Mouse (Mus musculus) gastrocnemius, adult 2 months (tissue): ENCODE measurements at regions not wholly inside any gene's neighbourhood (a gene's known extent, or its start where the extent isn't known, plus 50 kb on each side); places are given as distances from the start of the nearest gene placed in this dataset.

ENCODE experiments used
- DNase-seq: peaks from one replicate; pipeline ENCODE4 v3.0.0; 2022
- H3K27ac ChIP-seq: fragments of 200-600 bp; 2 replicates; pipeline ENCODE4 v1.8.1; 2022; ENCODE audit warnings: mild to moderate bottlenecking
- H3K4me3 ChIP-seq: fragments of 200-600 bp; 2 replicates; pipeline ENCODE4 v1.8.1; 2022; ENCODE audit warnings: mild to moderate bottlenecking, moderate library complexity
- CTCF ChIP-seq: fragments of 200-600 bp; IDR thresholded peaks from 2 replicates; pipeline ENCODE4 v1.8.1; 2022; ENCODE audit warnings: antibody characterized with exemption, mild to moderate bottlenecking, moderate library complexity
- intact Hi-C: fragments of 180-260 bp; cut with DNase I; formaldehyde crosslinking; loops from one replicate; pipeline ENCODE4 v1.15.1; 2025

- DNase-seq = no peak
- intact Hi-C loops = no loop called here
- no peak overlapping the region for H3K27ac ChIP-seq
- no peak overlapping the region for H3K4me3 ChIP-seq
- TF ChIP-seq CTCF = no peak
Observed at GRCm38 (mm10) chr3:34474126-34474525, 176.1 kb upstream of the Sox2 start.

GRCm38 (mm10) chr3:34470721-34471120, 179.5 kb upstream of the Sox2 start:
- TF ChIP-seq CTCF = no peak
- Histone ChIP-seq H3K4me3 (no peak overlapping the region), H3K27ac (no peak overlapping the region)
- intact Hi-C loops = no loop called here
- no peak for DNase-seq

GRCm38 (mm10) chr3:34469946-34470345, 180.3 kb upstream of the Sox2 start:
- no peak overlapping the region for H3K27ac ChIP-seq
- no peak for DNase-seq
- TF ChIP-seq CTCF = no peak
- no peak overlapping the region for H3K4me3 ChIP-seq
- intact Hi-C loops = no loop called here

- no peak for DNase-seq
- no peak overlapping the region for H3K27ac ChIP-seq
- intact Hi-C loops = no loop called here
- H3K4me3 ChIP-seq = no peak overlapping the region
- TF ChIP-seq CTCF = no peak
Observed at GRCm38 (mm10) chr3:34466312-34466711, 183.9 kb upstream of the Sox2 start.

- no peak for TF ChIP-seq CTCF
- no peak for DNase-seq
- Histone ChIP-seq H3K27ac (no peak overlapping the region), H3K4me3 (no peak overlapping the region)
- intact Hi-C loops = no loop called here
Observed at GRCm38 (mm10) chr3:34465040-34465831, 185.0 kb upstream of the Sox2 start.

- H3K4me3 ChIP-seq = no peak overlapping the region
- no peak overlapping the region for H3K27ac ChIP-seq
- no peak for TF ChIP-seq CTCF
- DNase-seq = no peak
- intact Hi-C loops = no loop called here
Observed at GRCm38 (mm10) chr3:34458766-34459165, 191.4 kb upstream of the Sox2 start.

GRCm38 (mm10) chr3:34457821-34458220, 192.4 kb upstream of the Sox2 start:
- H3K4me3 ChIP-seq = no peak overlapping the region
- no peak for TF ChIP-seq CTCF
- DNase-seq = no peak
- H3K27ac ChIP-seq = no peak overlapping the region
- intact Hi-C loops = no loop called here

GRCm38 (mm10) chr3:34456488-34457433, 193.4 kb upstream of the Sox2 start:
- Histone ChIP-seq H3K27ac (no peak overlapping the region), H3K4me3 (no peak overlapping the region)
- intact Hi-C loops = no loop called here
- TF ChIP-seq CTCF = no peak
- DNase-seq = no peak

GRCm38 (mm10) chr3:34454026-34454624, 196.1 kb upstream of the Sox2 start:
- intact Hi-C loops = no loop called here
- TF ChIP-seq CTCF = no peak
- no peak for DNase-seq
- Histone ChIP-seq H3K4me3 (no peak overlapping the region), H3K27ac (no peak overlapping the region)

GRCm38 (mm10) chr3:34445354-34445753, 204.9 kb upstream of the Sox2 start:
- no peak for DNase-seq
- intact Hi-C loops = no loop called here
- Histone ChIP-seq H3K4me3 (no peak overlapping the region), H3K27ac (no peak overlapping the region)
- no peak for TF ChIP-seq CTCF

GRCm38 (mm10) chr3:34444802-34445201, 205.4 kb upstream of the Sox2 start:
- DNase-seq = no peak
- no peak for TF ChIP-seq CTCF
- intact Hi-C loops = no loop called here
- H3K27ac ChIP-seq = no peak overlapping the region
- H3K4me3 ChIP-seq = no peak overlapping the region

GRCm38 (mm10) chr3:34443731-34444628, 206.2 kb upstream of the Sox2 start:
- intact Hi-C loops = no loop called here
- no peak overlapping the region for H3K27ac ChIP-seq
- TF ChIP-seq CTCF = no peak
- no peak overlapping the region for H3K4me3 ChIP-seq
- no peak for DNase-seq
